Mouse (Mus musculus): Measurements from ENCODE around the gene Rxfp2. TPM values are rescaled to one million over a fixed set of nuclear protein-coding genes. Genes with fewer than 3 reads are reported as not detected.

Rxfp2 gene
- polyA plus RNA-seq, 1 experiment from 2014 or later: 0.70 TPM

DNA sequence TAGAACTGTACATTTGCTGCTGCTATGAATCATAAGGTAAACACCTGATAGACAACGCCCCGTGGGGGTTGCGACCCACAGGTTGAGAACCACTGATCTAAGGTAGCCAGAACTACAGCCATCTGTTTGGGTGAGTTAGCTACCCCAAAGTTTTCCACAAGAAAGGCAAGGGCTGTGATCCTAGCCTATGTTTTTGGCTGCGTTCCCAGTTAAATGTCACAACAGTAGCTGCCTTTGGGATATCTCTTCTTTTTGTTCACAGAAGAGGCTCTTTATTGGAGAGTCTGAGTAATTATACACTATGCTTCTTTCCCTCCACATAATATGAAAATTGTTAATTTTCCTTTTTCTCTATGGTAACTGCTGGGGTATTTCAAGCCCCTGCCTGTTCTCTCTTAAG lies 96.3 kb downstream of the Rxfp2 start:
- Histone ChIP-seq H3K4me1 (replicated peaks; ENCODE audit: control insufficient read depth, insufficient read depth, low read length) (peaks cover 3% of the 10 kb centered on the region), H3K4me2 (ENCODE audit: low read depth, low read length) (no peak overlapping the region)

DNA sequence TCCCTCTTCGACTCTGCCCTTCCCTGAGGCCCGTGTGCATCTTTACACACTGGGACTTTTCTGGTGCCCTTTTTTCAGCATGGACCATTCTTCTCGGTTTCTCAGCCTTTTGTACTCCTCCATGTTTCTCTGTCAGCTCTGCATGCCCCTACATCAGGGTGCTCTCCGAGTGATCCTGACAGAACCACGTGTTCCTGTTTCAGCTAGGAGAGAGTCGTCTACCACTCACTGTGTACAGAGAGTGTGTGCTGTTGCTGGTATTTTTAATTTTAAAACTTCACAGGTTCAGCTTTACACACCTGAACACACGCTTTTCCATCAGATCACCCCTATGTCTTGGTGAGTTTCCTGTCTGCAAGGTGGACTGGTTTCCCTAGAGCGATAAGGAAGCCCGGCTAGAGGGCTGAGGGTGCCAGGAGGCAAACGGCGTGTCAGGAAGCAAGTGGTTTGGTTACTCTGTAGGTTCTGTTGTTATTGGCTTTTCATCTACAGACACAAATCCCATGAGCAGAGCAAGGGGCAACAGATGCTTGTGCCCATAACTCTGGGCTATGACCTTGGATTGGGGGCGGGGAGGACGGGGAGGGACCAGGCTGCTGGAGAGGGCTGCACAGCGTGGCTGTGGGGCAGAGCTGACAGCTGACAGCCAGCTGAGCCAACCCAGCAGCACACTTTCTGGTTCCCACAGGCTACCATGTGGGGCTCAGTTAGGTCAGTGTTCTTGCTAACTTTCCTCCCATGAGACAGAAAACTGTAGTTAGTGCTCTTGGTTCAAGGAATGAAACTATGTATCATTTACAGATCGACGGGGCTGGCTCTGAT lies 97.0 kb downstream of the Rxfp2 start:
- H3K4me2 ChIP-seq (ENCODE audit: low read depth, low read length): no peak overlapping the region; the same call in 1 of the 2 replicates
- no peak overlapping the region for H3K27ac ChIP-seq (ENCODE audit: low read length)
- ATAC-seq (ENCODE audit: low read depth): no peak
- no peaks in the 10 kb centered on the region for H3K36me3 ChIP-seq (ENCODE audit: control insufficient read depth, insufficient read depth, low read length)
- no peaks in the 10 kb centered on the region for H3K27me3 ChIP-seq (ENCODE audit: control insufficient read depth, insufficient read depth, low read depth, low read length)
- WGBS: 57% methylated on average over 16 of the region's 16 CpGs
- H3K4me3 ChIP-seq (ENCODE audit: low read length): no peak overlapping the region
- H3K4me1 ChIP-seq (replicated peaks; ENCODE audit: control insufficient read depth, insufficient read depth, low read length): peaks cover 3% of the 10 kb centered on the region
- no peak overlapping the region for H3K9ac ChIP-seq (ENCODE audit: low read length)
- peaks cover 3% of the 10 kb centered on the region; the same call in 1 of the 2 replicates for H3K9me3 ChIP-seq (ENCODE audit: control insufficient read depth, low read length)

More for the DNA sequence above, 96.3 kb downstream of the Rxfp2 start:
- Histone ChIP-seq H3K27ac (ENCODE audit: low read length) (no peak overlapping the region), H3K36me3 (ENCODE audit: control insufficient read depth, insufficient read depth, low read length) (no peaks in the 10 kb centered on the region), H3K4me3 (ENCODE audit: low read length) (no peak overlapping the region), H3K9me3 (ENCODE audit: control insufficient read depth, low read length) (peaks cover 3% of the 10 kb centered on the region; the same call in 1 of the 2 replicates), H3K9ac (ENCODE audit: low read length) (no peak overlapping the region), H3K27me3 (ENCODE audit: control insufficient read depth, insufficient read depth, low read depth, low read length) (no peaks in the 10 kb centered on the region)
- no peak for ATAC-seq (ENCODE audit: low read depth)
- 73% methylated on average over 4 of the region's 4 CpGs for WGBS

DNA sequence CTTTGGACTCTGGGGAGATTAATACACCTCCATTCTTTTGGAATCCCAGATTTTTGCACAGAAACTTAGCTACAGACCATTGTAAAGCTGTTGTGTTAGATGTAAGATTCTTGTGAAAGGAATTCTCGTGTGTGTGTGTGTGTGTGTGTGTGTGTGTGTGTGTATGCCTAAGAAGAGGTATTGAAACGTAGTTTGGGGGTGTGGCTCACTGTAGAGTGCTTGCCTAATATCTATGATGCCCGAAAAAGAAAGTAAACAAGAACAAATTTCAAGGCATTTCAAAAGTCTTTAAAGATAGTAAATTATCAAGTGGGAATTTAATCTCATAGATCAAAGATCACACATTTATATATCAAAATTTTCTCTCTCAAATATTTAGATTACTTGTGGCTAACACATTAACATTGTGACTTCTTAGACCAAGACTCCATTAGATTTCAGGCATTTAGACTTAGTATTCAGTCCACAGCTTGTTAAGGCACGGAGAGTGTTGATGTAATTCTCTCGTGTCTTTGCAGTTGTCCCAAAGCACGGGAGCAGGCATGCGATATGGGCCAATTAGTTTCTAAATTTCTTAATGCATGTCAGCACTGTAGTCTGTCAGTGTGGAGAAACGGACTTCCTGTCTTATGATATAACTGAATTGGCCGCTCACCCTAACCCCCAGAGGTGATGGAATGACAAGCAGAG lies 97.9 kb downstream of the Rxfp2 start:
- 40% methylated on average over 9 of the region's 9 CpGs for WGBS
- no peak for ATAC-seq (ENCODE audit: low read depth)
- Histone ChIP-seq H3K4me2 (ENCODE audit: low read depth, low read length) (no peak overlapping the region), H3K27me3 (ENCODE audit: control insufficient read depth, insufficient read depth, low read depth, low read length) (no peaks in the 10 kb centered on the region), H3K4me1 (replicated peaks; ENCODE audit: control insufficient read depth, insufficient read depth, low read length) (peaks cover 3% of the 10 kb centered on the region), H3K9ac (ENCODE audit: low read length) (no peak overlapping the region), H3K4me3 (ENCODE audit: low read length) (no peak overlapping the region), H3K36me3 (ENCODE audit: control insufficient read depth, insufficient read depth, low read length) (no peaks in the 10 kb centered on the region), H3K27ac (ENCODE audit: low read length) (no peak overlapping the region), H3K9me3 (ENCODE audit: control insufficient read depth, low read length) (peaks cover 3% of the 10 kb centered on the region; the same call in 1 of the 2 replicates)

DNA sequence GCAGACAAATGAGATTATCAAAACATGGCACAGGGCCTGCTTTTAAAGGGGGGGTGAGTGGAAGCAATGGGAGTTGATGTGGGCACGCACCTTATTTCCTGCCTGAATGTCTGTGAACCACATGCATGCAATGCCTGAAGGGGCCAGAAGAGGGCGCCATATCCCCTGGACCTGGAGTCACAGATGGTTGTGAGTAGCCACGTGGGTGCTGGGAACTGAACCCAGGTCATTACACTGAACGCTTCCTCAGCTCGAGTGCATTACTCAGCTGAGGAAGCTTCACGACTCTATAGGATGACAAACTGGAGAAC lies 98.4 kb downstream of the Rxfp2 start:
- Histone ChIP-seq H3K9ac (ENCODE audit: low read length) (no peak overlapping the region), H3K36me3 (ENCODE audit: control insufficient read depth, insufficient read depth, low read length) (no peaks in the 10 kb centered on the region), H3K4me3 (ENCODE audit: low read length) (no peak overlapping the region), H3K4me1 (replicated peaks; ENCODE audit: control insufficient read depth, insufficient read depth, low read length) (peaks cover 3% of the 10 kb centered on the region), H3K27ac (ENCODE audit: low read length) (no peak overlapping the region), H3K4me2 (ENCODE audit: low read depth, low read length) (no peak overlapping the region), H3K27me3 (ENCODE audit: control insufficient read depth, insufficient read depth, low read depth, low read length) (no peaks in the 10 kb centered on the region; the same call in 1 of the 2 replicates), H3K9me3 (ENCODE audit: control insufficient read depth, low read length) (peaks cover 3% of the 10 kb centered on the region; the same call in 1 of the 2 replicates)
- WGBS: 81% methylated on average over 6 of the region's 6 CpGs
- no peak for ATAC-seq (ENCODE audit: low read depth)

DNA sequence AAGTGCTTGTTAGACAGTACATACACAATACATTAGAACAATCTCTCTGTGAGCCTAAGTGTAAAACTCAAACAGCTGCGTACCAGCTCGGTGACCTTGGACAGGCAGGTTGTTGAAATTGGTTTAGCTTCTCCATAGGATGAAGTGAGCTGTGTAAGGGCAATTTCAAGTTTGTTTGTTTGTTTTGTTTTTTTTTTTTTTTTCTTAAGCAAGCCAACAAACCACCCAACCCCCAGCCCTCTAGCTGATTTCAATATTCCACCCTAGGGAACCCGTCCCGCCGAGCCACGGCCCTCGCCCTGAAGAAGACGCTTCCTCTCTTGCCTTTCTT lies 99.6 kb downstream of the Rxfp2 start:
- Histone ChIP-seq H3K4me3 (ENCODE audit: low read length) (peak overlapping the region; percentile 62), H3K36me3 (ENCODE audit: control insufficient read depth, insufficient read depth, low read length) (no peaks in the 10 kb centered on the region), H3K4me2 (ENCODE audit: low read depth, low read length) (peak overlapping the region; percentile 67), H3K27ac (ENCODE audit: low read length) (no peak overlapping the region), H3K27me3 (ENCODE audit: control insufficient read depth, insufficient read depth, low read depth, low read length) (no peaks in the 10 kb centered on the region; the same call in 1 of the 2 replicates), H3K9me3 (ENCODE audit: control insufficient read depth, low read length) (peaks cover 3% of the 10 kb centered on the region; the same call in 1 of the 2 replicates), H3K4me1 (replicated peaks; ENCODE audit: control insufficient read depth, insufficient read depth, low read length) (peaks cover 3% of the 10 kb centered on the region), H3K9ac (ENCODE audit: low read length) (no peak overlapping the region)
- 16% methylated on average over 8 of the region's 8 CpGs for WGBS
- no peak for ATAC-seq (ENCODE audit: low read depth)

DNA sequence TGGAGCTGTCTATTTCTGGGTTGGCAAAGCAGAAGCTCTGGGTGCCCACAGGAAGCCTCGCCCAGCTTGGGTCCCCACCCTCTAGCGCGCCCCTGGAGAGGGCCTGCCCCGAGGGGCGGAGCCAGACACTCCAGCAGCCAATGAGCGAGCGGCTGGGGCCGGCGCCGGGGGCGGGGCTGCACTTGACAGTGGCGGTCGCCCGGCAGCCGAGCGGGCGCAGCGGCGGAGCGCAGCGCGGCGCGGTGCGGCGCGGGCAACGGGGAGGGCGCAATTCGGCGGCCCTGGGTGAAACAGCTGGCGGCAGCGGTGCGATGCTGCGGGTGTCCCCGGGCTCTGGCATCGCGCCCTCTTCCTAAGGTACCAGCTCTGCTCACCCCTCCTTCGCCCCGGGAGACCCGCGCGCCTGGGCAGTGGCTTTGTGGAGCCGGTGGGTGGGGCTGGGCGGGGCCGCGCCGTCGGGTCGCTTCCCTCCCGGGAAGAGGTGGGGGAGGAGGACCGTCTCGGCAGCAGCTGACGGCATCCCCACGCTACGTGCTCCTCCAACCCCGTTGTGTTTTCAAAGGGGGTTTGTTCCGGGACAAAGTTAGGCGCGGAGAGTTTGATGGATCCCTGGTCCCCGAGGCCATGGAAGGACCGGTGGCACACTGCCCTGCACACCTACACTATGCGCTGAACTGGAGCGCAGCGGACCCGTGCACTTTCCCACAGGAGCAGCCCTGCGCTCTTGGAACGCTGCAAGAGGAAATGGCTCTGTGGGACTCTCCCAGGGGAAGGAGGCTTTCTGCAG lies 100.2 kb downstream of the Rxfp2 start, which contains the start of gene Fry:
Gene Fry (plus strand): TSS at position 191 of the 787 bp plus-strand sequence.
- peak within 1 kb of the TSS; percentile 55 for H3K9ac ChIP-seq (ENCODE audit: low read length)
- peak within 1 kb of the TSS; percentile 67 for H3K4me2 ChIP-seq (ENCODE audit: low read depth, low read length)
- peaks cover 3% of the 10 kb centered on the region for H3K4me1 ChIP-seq (replicated peaks; ENCODE audit: control insufficient read depth, insufficient read depth, low read length)
- H3K36me3 ChIP-seq (ENCODE audit: control insufficient read depth, insufficient read depth, low read length): no peaks in the 10 kb centered on the region
- peaks cover 3% of the 10 kb centered on the region; the same call in 1 of the 2 replicates for H3K9me3 ChIP-seq (ENCODE audit: control insufficient read depth, low read length)
- H3K4me3 ChIP-seq (ENCODE audit: low read length): peak within 1 kb of the TSS; percentile 62
- H3K27me3 ChIP-seq (ENCODE audit: control insufficient read depth, insufficient read depth, low read depth, low read length): no peaks in the 10 kb centered on the region; the same call in 1 of the 2 replicates
- no peak within 1 kb of the TSS for H3K27ac ChIP-seq (ENCODE audit: low read length)
- under 1% methylated on average over 47 of the region's 68 CpGs for WGBS
- peak; percentile 99 for ATAC-seq (ENCODE audit: low read depth)

DNA sequence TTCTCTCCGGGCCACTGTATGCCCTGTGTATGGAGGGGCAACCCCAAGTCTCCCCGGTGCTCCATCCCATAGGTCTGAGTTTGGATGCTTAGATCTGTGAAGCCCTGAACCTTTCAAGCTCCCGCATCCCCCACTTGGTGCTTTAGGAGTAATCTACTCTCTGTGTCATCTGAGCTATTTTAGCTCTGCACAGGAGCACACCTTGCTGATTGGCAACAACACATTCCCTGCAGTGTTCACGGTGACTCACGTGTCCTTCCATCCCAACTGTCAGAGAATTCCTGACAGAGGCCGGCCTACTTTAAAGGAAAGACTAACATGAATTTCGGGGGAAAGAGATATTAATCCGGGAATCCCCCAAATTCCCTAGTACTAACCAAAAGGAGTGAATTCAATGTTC lies 102.2 kb downstream of the Rxfp2 start:
- peaks cover 3% of the 10 kb centered on the region for H3K4me1 ChIP-seq (replicated peaks; ENCODE audit: control insufficient read depth, insufficient read depth, low read length)
- 89% methylated on average over 8 of the region's 8 CpGs for WGBS

DNA sequence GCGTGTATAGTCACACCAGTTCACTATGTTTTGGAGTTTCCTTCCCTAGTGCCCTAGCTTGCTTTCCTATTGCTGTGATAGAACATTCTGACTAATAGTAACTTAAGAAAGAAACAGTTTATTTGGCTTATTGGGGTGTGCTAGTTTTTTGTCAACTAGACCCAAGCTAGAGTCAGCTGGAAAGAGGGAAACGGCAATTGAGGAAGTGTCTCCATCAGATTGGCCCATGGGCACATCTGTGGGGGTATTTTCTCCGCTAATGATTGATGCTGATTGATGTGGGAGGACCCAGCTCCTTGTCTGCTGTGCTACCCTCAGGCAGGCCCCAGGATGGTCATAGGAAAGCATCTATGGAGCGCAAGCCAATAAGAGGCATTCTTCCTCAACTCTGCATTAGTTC lies 103.6 kb downstream of the Rxfp2 start:
- Histone ChIP-seq H3K9ac (ENCODE audit: low read length) (no peak overlapping the region), H3K4me3 (ENCODE audit: low read length) (no peak overlapping the region), H3K4me1 (replicated peaks; ENCODE audit: control insufficient read depth, insufficient read depth, low read length) (peaks cover 3% of the 10 kb centered on the region; the same call in 1 of the 2 replicates), H3K9me3 (ENCODE audit: control insufficient read depth, low read length) (peaks cover under 1% of the 10 kb centered on the region; the same call in 1 of the 2 replicates), H3K27me3 (ENCODE audit: control insufficient read depth, insufficient read depth, low read depth, low read length) (no peaks in the 10 kb centered on the region; the same call in 1 of the 2 replicates), H3K27ac (ENCODE audit: low read length) (no peak overlapping the region), H3K36me3 (ENCODE audit: control insufficient read depth, insufficient read depth, low read length) (no peaks in the 10 kb centered on the region), H3K4me2 (ENCODE audit: low read depth, low read length) (no peak overlapping the region)
- WGBS: 86% methylated on average over 4 of the region's 4 CpGs
- no peak for ATAC-seq (ENCODE audit: low read depth)

More for the DNA sequence above, 102.2 kb downstream of the Rxfp2 start:
- Histone ChIP-seq H3K4me2 (ENCODE audit: low read depth, low read length) (no peak overlapping the region), H3K36me3 (ENCODE audit: control insufficient read depth, insufficient read depth, low read length) (no peaks in the 10 kb centered on the region), H3K27me3 (ENCODE audit: control insufficient read depth, insufficient read depth, low read depth, low read length) (no peaks in the 10 kb centered on the region; the same call in 1 of the 2 replicates), H3K4me3 (ENCODE audit: low read length) (no peak overlapping the region), H3K9ac (ENCODE audit: low read length) (no peak overlapping the region), H3K27ac (ENCODE audit: low read length) (no peak overlapping the region), H3K9me3 (ENCODE audit: control insufficient read depth, low read length) (peaks cover 3% of the 10 kb centered on the region; the same call in 1 of the 2 replicates)
- no peak for ATAC-seq (ENCODE audit: low read depth)

All from lung, embryonic 16.5 days (tissue).